Mouse (Mus musculus) kidney, adult 2 months (tissue): Measurements from ENCODE around the gene Actbl2. TPM values are rescaled to one million over a fixed set of nuclear protein-coding genes. Genes with fewer than 3 reads are reported as not detected.

Experiments
- DNase-seq: peaks from one replicate; pipeline ENCODE4 v3.0.0; 2021
- H3K27ac ChIP-seq: fragments of 200-500 bp; 2 replicates; pipeline ENCODE4 v1.5.1; 2012; ENCODE audit warnings: low read depth, low read length, control low read depth, inconsistent platforms; ENCODE audit not compliant: insufficient read depth
- H3K27me3 ChIP-seq: fragments of 200-500 bp; replicated peaks from 2 replicates; pipeline ENCODE4 v1.6.1; 2012; ENCODE audit warnings: mild to moderate bottlenecking, moderate library complexity, low read length, inconsistent platforms; ENCODE audit not compliant: control insufficient read depth, insufficient read depth
- H3K36me3 ChIP-seq: fragments of 200-500 bp; 2 replicates; pipeline ENCODE4 v1.6.1; 2012; ENCODE audit warnings: mild to moderate bottlenecking, moderate library complexity, low read length, inconsistent platforms; ENCODE audit not compliant: control insufficient read depth, insufficient read depth
- H3K4me1 ChIP-seq: fragments of 200-500 bp; 2 replicates; pipeline ENCODE4 v1.6.1; 2011; ENCODE audit warnings: low read length; ENCODE audit not compliant: control insufficient read depth, insufficient read depth
- H3K4me3 ChIP-seq: fragments of 200-500 bp; 2 replicates; pipeline ENCODE4 v1.5.1; 2011; ENCODE audit warnings: mild to moderate bottlenecking, low read depth, low read length, control low read depth; ENCODE audit not compliant: insufficient read depth
- CTCF ChIP-seq: fragments of 200-500 bp; conservative IDR thresholded peaks from 2 replicates; pipeline ENCODE4 v1.5.1; 2011; ENCODE audit warnings: low read depth, mild to moderate bottlenecking, control low read depth, low read length, moderate library complexity, mixed read lengths; ENCODE audit not compliant: insufficient read depth, insufficient read length
- POLR2A ChIP-seq: fragments of 200-500 bp; IDR thresholded peaks from one replicate; pipeline ENCODE4 v1.6.1; 2011; ENCODE audit warnings: low read depth, low read length, control low read depth
- WGBS: fragments of 180-500 bp; shearing (Covaris S2); methylation state at CpG from one replicate; pipeline ENCODE4 v1.1.7; 2018; 5-methylcytosine and 5-hydroxymethylcytosine counted together
- polyA plus RNA-seq: library from polyadenylated mRNA; depleted of rRNA; stranded (reverse); fragments of >200 nt; gene quantifications from 2 replicates; pipeline ENCODE4 v1.2.3, GENCODE M21; 2012

Actbl2 gene
- polyA plus RNA-seq, 1 experiment = not detected

DNA sequence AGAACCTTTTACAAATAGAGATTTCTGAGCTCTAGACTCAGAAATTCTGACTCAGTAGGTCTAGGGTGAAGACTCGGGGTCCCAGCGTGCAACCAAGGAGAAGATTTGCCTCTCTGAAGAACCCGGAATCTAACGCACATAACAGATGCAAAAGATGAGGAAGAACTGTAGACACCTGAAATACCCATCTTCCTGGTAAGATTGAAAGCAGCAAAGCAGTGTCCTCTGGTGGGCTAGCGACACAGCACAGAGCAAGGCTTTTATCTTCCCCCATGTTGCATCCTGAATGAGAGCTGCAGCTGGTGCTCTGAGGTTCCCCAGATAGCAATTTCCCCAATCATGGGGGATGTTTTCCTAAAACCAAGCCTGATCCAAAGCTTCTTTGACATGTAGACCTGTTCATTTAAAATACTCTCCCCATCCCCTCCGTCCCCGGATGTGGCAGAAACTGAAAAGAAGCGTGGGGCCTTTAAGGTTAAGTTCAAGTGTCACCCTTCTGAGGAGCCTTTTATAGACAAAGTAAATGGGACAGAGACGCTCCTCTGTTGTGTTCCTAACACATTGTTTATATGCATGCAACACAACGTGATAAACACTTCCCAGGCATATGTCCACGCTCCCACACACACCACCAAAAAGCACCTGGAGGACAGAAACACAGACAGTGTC lies 3.7 kb downstream of the Actbl2 start:
- 84% methylated on average over 11 of the region's 11 CpGs for WGBS
- TF ChIP-seq POLR2A (no peak), CTCF (no peak)
- no peaks in the 10 kb centered on the region for H3K27me3 ChIP-seq

DNA sequence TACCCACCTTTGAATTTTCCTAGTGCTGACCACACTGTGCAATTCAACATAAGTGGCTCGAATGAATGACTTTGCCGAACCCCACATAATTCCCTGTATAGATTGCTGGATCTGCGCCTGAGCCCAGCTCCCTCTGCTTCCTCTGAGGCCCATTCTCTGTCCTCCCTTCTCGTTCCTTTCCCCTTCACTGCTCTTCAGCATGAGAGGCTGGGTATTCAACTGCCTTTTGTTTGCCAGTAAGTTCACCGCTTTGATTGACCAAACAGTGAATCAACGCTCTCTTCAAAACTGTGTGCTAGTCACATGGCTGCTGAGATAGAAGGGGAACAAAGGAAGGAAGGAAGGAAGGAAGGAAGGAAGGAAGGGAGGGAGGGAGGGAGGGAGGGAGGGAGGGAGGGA lies 4.3 kb downstream of the Actbl2 start:
- H3K4me3 ChIP-seq = no peak overlapping the region
- no peak for DNase-seq
- no peak overlapping the region for H3K27ac ChIP-seq
- no peaks in the 10 kb centered on the region for H3K27me3 ChIP-seq
- 62% methylated on average over 6 of the region's 6 CpGs for whole genome bisulfite sequencing
- H3K4me1 ChIP-seq = no peaks in the 10 kb centered on the region
- H3K36me3 ChIP-seq = no peaks in the 10 kb centered on the region
- TF ChIP-seq CTCF = no peak
- TF ChIP-seq POLR2A = no peak

More for the DNA sequence above, 3.7 kb downstream of the Actbl2 start:
- Histone ChIP-seq H3K4me3 (no peak overlapping the region), H3K27ac (no peak overlapping the region), H3K4me1 (no peaks in the 10 kb centered on the region), H3K36me3 (no peaks in the 10 kb centered on the region)
- no peak for DNase-seq

DNA sequence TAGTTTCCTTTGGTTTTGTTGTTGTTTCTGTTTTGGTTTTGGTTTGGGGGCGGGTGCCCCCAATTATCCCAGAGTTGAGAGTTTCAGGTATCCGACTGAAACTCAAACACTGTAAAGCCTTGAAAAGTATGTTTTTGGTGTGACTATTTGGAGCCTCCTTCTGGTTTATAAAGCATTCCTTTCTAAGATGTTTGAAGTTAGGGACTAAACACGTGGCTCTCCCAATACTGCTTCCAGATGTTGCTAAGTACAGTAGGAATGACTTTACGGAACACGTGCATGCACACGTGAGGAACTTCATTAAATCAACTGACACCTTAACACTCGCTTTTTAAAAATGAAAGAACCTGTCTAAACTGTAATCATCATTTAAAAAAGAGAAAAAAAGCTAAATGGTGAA lies 4.9 kb downstream of the Actbl2 start:
- 77% methylated on average over 7 of the region's 7 CpGs for WGBS
- no peak overlapping the region for H3K4me3 ChIP-seq
- TF ChIP-seq CTCF (no peak), POLR2A (no peak)
- H3K36me3 ChIP-seq = no peaks in the 10 kb centered on the region
- H3K4me1 ChIP-seq = no peaks in the 10 kb centered on the region
- no peak for DNase-seq
- H3K27ac ChIP-seq = no peak overlapping the region
- no peaks in the 10 kb centered on the region for H3K27me3 ChIP-seq

DNA sequence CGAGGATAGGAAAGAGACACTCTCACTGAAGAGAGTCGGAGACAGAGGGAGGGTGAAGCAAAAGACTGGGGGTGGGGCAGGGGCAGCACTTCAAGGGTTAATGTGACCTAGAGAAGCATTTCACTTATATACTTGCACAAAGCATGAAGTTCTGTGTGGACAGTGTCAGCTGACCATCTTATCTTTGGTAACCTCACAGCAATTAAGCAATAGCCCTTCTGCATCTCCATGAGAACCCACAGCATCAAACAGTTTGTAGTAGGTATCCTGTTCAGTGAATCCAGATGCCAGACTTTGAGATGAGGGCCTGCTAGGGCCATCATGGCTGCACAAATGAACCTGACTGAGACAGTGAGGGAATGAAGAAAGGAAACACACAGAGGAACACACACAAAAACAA lies 8.4 kb downstream of the Actbl2 start:
- TF ChIP-seq POLR2A (no peak), CTCF (no peak)
- Histone ChIP-seq H3K27ac (no peak overlapping the region), H3K4me3 (no peak overlapping the region), H3K4me1 (no peaks in the 10 kb centered on the region), H3K27me3 (no peaks in the 10 kb centered on the region), H3K36me3 (no peaks in the 10 kb centered on the region)
- 86% methylated on average over 2 of the region's 2 CpGs for WGBS
- DNase-seq = no peak

DNA sequence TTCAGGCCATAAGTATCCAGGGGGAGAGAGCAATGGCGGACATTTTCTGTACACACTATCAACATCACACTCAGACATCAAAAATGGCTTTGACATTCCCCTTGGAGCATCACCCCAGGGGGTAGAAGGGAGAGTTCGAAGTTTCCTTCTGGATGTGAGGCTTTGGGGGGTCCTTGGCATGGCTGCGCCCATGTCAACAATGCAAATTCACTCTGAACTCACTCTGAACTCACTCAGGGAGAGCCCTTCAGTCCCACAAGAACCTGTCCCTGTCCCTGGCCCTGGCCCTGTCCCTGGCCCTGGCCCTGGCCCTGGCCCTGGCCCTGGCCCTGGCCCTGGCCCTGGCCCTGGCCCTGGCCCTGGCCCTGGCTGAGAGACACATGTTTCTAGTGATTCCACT lies 8.9 kb downstream of the Actbl2 start:
- 89% methylated on average over 3 of the region's 3 CpGs for WGBS
- H3K27me3 ChIP-seq = no peaks in the 10 kb centered on the region
- H3K4me3 ChIP-seq = no peak overlapping the region
- H3K27ac ChIP-seq = no peak overlapping the region
- H3K36me3 ChIP-seq = no peaks in the 10 kb centered on the region
- TF ChIP-seq CTCF (no peak), POLR2A (no peak)
- DNase-seq = no peak
- no peaks in the 10 kb centered on the region for H3K4me1 ChIP-seq

DNA sequence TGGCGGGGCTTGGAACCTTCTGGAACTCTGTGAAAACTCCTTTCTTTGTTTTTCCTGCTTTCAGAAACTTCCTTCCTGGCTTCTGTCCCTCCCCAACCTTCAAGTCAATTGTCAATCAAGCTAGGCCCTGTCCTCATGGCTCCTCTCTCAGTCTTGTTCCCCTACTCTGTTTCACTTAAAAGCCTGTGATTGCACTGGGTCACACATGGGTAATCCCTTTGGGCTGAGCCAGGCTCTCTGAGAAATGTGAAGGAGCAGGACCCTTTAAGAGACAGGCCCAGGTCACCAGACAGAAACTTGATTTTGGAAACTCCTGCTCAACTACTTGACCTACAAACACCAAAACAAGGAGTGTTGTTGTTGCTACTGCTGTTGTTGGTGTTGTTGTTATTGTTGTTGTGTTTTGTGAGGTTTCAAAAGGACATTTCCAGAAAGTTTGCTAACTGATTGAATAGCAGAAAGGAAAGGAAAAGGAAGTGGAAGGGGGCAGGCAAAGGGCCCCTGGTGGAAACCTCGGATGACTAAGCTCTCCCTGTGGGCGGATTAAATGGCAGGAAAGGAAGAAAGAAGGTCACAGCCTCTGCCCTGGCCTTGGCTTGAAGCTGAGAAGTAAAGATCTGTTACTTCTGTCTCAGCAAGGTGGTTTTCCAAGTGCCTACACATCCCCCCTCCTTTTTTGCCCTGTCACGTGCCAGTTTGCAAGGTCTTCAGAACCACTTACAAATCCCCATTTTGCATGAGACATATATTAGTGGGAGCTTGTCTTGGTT lies 10.6 kb downstream of the Actbl2 start:
- Histone ChIP-seq H3K27me3 (no peaks in the 10 kb centered on the region), H3K27ac (no peak overlapping the region), H3K4me1 (no peaks in the 10 kb centered on the region), H3K36me3 (no peaks in the 10 kb centered on the region), H3K4me3 (no peak overlapping the region)
- no peak for TF ChIP-seq POLR2A
- no peak for TF ChIP-seq CTCF
- 62% methylated on average over 4 of the region's 4 CpGs for WGBS
- DNase-seq = no peak

DNA sequence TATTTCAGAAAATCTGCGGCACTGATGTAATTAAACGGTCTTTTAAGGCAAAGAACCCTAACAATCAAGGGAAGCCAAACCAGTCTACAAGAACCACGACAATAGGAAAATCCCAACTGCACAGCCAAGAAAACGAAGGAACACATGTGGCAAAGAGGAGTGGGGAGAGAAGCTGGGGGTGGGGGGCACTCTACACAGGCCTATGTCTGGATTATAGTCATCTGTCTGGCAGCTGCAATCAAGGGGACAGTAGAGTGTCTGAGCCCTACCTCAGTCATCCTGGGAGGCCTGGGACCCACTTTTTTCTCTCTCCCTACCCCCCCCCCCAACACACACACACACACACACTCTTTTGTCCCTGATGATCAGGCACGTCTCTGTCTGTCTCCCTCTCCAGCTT lies 12.0 kb downstream of the Actbl2 start:
- H3K36me3 ChIP-seq = no peaks in the 10 kb centered on the region
- DNase-seq = no peak
- no peak overlapping the region for H3K4me3 ChIP-seq
- no peaks in the 10 kb centered on the region for H3K4me1 ChIP-seq
- no peaks in the 10 kb centered on the region for H3K27me3 ChIP-seq
- WGBS = 87% methylated on average over 5 of the region's 5 CpGs
- no peak for TF ChIP-seq CTCF
- TF ChIP-seq POLR2A = no peak
- H3K27ac ChIP-seq = no peak overlapping the region
